ENCODE assay signal across 16 mouse cellular contexts in genomic region chr10:122777436-122777835, GRCm38 (mm10).
DNase-seq lines count a peak whose midpoint lies in the region; ATAC-seq and TF ChIP-seq lines count a peak whose summit lies in the region.
"Had no signal": no experiment of that assay in that cellular context is flagged by ENCODE, and none has a peak within 500 bp of the region (broad histone marks: within the 10 kb centered on the region; RNA-seq: fewer than 3 reads in every experiment).

No protein-coding gene starts in this region.

- no peak for TF ChIP-seq CTCF in gastrocnemius, adult 2 months (IDR thresholded peaks at IDR 0.05)

- ATAC-seq in megakaryocyte-erythroid progenitor cell, adult 5-6 weeks (replicated peaks; ENCODE audit: low FRiP score, low TSS enrichment, poor library complexity, severe bottlenecking): no peak
- ATAC-seq: forebrain, embryonic 14.5 days had no signal

- H3K27ac ChIP-seq in gastrocnemius, adult 2 months: peak overlapping the region; percentile 12; the same call in 1 of the 2 replicates
- H3K27ac ChIP-seq: forebrain, embryonic 10.5 days; hindbrain, embryonic 12.5 days; hindbrain, embryonic 15.5 days had no signal

- H3K4me3 ChIP-seq in gastrocnemius, adult 2 months: no peak overlapping the region
- H3K4me3 ChIP-seq: forebrain, embryonic 10.5 days; hindbrain, embryonic 12.5 days; hindbrain, embryonic 15.5 days had no signal

- no peak for DNase-seq in gastrocnemius, adult 2 months
- no peak for DNase-seq in gastrocnemius, postnatal 14 days
- peak; percentile 52 for DNase-seq in 3T3-L1 (ENCODE audit: low read depth, low spot score)
- peak; percentile 20 for DNase-seq in Muller cell, postnatal 12 days (ENCODE audit: inconsistent ontology term)
- no peak for DNase-seq in cerebellum, adult 11-12 months
- DNase-seq: adrenal gland, adult 2 months; adrenal gland, postnatal 14 days; cerebellum, adult 9-10 months; cerebellum, postnatal 14 days; gastrocnemius, postnatal 10 days; heart, adult 11 months had no signal

- intact Hi-C loops in gastrocnemius, adult 2 months (cut with DNase I): no loop called here
- intact Hi-C loops in gastrocnemius, postnatal 14 days (cut with DNase I; ENCODE audit: low total_unique reads): no loop called here

Comparison
In these comparisons a context has a peak if more than half of its experiments do, and no peak if none do; other contexts are left out.
1. DNase-seq: peak in 3T3-L1 (single experiment) and Muller cell, postnatal 12 days (single experiment); none in gastrocnemius, adult 2 months (single experiment), gastrocnemius, postnatal 14 days (single experiment) and cerebellum, adult 11-12 months (single experiment).